Mouse (Mus musculus): ENCODE data around the gene 1700029P11Rik. TPM values are rescaled to one million over a fixed set of nuclear protein-coding genes. Genes with fewer than 3 reads are reported as not detected.
A peak's percentile ranks its signal among the peaks of the same experiment; 100 is the strongest.
"Not testable (repeated sequence)": the region's sequence is repeated elsewhere in the genome, so short reads cannot be mapped to it uniquely, and the experiment has no call there.

1700029P11Rik gene
- total RNA-seq, 4 experiments from 2014 or later: not detected

DNA sequence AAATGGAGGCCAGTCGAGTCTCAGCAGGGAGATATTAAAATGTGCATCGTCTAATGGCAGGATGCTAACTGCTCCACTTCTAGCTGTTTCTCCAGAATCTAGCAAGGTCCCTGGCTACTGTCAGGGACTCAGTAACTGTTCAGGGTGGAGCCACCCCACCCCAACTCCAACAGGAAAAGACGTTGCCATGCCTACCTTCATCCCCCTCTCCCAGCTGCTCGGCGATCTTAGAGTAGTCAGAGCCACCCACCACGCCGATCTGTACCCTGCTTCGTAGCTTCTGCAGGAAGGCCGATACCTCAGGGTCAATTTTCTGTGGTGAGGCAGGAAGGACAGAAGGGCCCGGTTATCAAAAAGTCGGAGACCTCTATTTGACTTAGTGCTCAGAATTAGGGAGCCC is 22.7 kb upstream of the 1700029P11Rik start:
- DNase-seq (ENCODE audit: low spot score): no peak

DNA sequence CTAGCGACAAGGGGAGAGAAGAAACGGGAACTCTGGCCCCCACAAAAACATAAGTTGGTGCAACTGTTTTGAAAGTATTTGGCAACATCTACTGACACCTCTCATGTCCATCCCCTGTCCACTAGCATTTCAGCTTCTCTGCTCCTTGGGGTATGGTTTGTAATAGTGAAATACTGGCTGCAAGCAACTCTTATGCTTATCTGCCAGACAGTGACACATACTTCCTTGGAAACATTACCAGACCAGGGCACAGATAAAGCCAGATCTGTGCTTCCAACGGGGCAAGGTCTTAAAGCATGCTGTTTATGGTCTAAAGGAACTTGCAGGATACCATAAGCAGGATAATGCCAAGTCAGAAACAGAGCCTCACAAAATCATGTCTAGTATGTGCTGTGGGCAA is 21.4 kb upstream of the 1700029P11Rik start:
- DNase-seq (ENCODE audit: low spot score): no peak

DNA sequence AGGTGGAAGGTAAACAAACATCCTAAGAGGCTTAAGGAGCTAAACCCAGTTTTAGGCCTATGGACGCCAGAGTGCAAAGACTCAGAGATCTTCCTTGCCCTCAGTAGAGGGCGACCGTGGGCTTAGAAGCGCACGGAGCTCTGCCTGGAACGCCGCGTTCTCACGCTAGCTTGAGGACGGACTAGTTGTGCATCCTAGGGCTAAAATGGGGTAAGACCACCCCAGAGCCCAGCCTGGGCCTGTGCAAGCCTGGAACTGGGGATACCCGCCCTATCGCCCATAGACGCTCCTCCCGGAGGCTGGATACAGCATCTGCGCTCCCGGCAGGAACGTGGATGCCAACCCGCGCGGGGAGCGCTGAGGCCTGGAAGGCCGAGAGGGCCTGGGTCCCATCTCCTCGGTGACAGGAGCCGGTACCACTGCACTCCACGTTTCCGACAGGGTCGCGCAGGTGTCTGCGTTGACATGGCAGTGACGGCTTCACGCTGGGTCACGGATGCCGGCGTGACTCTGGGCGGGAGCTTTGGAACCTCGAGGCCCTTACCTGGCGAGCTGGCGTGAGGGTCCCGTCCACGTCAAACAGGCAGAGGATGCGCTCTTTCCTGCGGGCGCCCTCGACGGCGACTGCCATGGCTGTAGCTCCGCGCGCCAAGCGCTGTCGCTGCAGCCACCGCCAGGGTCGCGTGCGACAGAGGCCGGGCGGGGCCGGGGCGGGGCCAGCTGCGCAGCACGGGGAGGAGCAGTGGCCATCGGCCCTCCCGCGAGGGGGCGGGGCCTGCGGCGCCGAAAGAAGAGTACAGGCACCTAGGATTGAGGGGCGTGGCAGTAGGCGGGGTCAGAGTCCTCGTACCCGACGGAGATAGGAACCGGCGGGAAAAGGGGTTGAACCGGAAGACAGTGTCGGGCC is 19.9 kb upstream of the 1700029P11Rik start, which contains the start of gene Pmm1:
Gene Pmm1 (minus strand): TSS at position 760 of the 907 bp plus-strand sequence.
- DNase-seq (ENCODE audit: low spot score): peak; percentile 97

DNA sequence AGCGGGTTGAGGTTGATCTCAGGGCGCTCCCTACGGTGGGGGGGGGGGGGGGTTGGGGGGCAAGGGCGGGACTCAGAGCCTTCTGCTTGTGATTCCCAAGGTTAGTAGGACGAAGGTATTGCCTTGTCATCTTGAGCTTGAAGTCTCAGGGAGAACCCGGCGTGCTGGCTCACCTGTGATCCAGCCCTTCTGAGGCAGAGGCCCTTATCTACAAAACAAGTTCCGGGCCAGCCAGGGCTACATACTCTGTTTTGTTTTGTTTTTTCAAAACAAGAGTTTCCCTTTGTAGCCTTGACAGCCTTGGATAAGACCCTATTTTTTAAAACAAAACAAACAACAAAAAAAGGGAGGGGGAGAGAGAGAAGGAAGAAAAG is 19.3 kb upstream of the 1700029P11Rik start:
- DNase-seq (ENCODE audit: low spot score): no peak

DNA sequence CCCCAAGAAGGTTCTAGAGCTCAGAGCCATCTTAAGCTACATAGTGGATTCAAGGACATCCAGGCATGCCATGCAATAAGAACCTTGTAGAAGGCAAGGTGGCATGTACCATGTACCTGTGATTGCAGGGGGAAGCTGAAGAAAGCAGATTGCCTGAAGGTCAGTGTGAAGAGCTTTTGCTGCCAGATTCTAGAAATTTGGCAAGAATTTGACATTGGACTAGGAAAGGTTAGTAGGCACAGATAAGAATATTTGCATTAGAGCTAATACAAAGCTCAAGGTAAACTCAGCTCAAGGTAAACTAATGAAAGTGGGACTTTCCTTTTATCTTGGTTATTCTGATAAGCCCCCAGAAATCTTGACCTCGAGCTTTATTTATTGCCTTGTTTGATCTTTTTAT is 16.1 kb upstream of the 1700029P11Rik start:
- no peak for DNase-seq (ENCODE audit: low spot score)

DNA sequence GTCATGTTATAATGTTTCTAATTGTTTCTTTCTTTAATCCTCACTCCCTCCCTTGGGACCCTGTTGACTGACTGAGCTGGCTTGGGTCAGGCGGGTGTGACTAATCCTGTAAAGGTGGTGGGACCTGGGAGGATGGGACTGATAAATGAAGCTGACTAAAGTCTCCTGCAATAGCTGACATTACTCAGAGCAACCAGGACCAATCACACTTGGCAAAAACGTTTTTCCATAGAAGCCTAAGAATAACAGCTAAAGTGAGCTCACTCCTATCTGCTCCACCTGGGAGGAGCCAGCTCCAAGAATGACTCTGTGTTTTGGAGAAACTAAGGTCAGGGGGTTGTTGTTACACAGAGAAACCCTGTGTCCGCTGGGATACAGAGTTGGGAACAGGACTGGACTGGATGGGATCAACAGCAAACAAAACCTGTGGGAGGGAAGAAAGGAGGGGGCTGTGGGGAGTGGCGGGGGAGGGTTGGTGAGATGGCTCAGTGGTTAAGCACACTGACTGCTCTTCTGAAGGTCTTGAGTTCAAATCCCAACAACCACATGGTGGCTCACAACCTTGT is 15.3 kb upstream of the 1700029P11Rik start:
- DNase-seq (ENCODE audit: low spot score): no peak

DNA sequence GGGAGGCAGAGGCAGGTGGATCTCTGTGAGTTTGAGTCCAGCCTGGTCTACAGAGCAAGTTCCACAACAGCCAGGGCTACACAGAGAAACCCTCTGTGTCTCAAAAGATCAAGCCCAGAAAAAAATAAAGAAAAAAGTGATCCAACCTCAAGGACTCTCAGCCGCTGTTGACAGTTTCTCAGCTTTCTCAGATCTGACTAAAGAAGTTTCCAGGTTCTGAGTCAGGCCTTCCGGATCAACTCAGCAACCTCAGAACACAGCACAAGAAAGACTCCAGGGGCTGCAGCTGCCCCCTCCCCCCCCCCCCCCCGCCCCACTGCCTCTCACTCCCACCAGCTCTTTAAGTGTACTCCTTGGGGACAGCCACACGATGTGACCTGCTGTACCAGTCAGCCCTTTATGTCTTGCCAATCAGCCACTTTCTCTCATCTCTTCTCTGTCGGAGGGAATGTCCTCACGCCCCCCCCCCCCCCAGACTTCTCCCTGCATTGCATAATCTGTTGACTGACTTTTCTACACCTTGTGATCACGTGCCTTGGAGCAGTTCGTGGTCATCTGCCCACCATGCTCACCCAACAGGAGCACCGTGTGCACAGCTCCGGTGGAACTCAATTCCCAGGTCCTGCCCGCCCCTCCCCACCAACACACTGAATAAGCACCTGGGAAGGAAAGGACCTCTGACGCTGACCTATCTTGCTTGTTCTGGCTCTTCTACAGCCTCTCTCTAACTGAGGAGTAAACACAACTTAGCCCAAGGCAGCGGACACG is 14.1 kb upstream of the 1700029P11Rik start:
- DNase-seq (ENCODE audit: low spot score): no peak

DNA sequence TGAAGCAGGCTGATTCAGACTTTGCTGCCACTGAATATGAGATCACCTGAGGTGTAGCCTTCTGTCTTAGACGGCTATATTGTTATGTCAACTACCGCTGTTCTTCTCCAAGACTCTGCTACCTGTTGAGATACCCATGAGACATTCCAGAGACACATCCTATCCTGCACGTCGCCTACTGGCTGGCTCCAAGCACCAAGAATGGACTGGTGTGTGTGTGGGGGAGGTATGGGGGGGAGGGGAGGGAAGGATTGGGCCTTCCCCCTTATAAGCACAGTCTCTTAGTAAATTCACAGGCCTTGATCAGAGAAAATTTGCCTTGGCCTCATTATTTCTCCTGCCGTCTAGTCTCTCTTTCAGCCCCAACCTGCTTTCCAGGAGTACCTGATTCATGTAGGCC is 12.5 kb upstream of the 1700029P11Rik start:
- DNase-seq (ENCODE audit: low spot score): no peak

DNA sequence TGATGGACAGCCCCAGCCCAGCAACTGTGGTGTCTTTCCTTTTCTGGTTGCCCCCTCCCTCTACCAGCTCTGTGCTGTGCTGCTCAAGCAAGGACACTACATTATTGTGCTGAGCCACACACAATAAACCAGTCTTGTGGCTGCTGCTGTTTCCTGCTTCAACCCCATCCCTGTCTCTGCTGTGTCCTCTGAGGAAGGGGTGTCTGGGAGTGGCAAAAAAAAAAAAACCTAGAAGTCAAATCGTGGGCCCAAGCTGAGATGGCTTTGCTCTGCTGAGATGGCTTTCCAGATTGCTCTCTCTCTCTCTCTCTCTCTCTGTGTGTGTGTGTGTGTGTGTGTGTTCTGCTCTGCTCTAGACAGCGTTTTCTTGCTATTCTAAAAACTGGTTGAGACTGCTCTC is 11.9 kb upstream of the 1700029P11Rik start:
- DNase-seq (ENCODE audit: low spot score): no peak

DNA sequence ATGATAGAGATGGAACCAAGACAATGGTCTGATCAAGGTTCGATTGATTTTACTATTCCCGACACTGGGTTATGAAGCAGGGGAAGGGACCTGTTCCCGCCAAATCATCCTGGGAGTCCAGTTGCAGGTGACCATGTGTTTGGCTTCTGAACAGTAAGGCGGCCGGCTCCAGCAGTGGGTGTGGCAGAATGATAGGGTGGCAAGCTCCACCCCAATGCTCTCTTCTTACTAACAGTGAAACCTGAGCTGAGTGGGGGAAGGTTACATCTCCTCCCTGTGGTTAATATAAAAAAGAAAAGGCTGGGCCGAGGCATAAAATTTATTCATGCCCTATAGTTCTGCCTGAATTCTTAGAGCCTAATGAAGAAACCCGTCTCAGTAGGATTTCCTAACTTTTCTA is 11.2 kb upstream of the 1700029P11Rik start:
- no peak for DNase-seq (ENCODE audit: low spot score)

DNA sequence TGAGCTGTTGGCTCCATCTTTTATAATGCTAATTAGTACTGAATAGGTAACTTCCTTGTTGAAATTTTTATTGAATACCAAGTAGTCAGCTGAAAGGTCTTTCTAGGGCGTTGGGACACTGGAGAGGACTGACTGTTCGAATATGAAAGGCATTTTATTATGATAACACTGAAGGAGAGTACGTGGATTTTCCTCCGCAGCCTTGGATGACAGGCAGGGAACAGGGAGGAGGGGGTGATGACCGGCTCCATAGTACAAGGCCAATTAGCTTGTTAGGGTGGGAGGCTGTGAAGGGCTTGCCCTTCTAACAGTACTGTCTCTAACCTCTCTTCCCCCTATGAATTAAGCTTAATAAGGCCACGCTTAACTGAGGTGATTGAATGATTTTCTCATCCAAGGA is 10.7 kb upstream of the 1700029P11Rik start:
- DNase-seq (ENCODE audit: low spot score): not testable (repeated sequence)

DNA sequence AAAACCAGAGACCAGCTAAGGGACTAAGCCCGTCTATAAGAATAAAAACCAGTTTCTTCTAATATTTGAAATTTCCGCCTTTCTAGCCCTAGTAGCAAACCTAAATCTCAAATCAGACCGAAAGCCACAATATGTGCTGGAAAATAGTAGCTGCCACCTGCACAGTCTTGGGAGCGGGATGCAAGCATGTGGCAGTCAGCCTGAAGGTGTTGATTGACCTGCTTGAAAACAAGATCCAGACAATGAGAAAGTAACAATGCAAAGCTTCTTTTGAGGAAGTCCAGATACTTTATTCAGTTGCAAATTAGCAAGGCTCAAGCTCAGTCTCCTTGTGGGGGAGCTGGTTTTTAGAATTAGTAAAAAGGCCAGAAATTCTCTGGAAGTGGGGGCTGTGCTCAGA is 9.8 kb upstream of the 1700029P11Rik start:
- DNase-seq (ENCODE audit: low spot score): not testable (repeated sequence)

DNA sequence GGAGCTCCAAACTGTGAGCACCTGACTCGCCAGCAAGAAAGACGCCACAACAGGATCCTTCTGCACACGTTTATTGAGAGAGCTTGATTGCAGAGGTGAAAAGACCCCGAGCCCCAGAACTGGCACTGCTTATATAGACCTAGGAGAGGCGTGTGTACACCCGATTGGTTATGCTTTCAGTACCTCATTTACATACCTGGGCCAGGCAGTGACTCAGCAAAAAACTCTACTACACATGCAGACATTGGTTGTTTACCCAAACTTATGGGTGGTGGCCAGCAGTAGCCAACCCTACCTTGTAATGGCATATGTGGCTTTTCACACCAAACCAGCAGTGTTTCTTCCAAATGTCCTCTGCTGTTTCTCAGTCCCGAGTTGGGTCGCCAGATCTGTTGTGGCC is 5.2 kb upstream of the 1700029P11Rik start:
- DNase-seq (ENCODE audit: low spot score): not testable (repeated sequence)

DNA sequence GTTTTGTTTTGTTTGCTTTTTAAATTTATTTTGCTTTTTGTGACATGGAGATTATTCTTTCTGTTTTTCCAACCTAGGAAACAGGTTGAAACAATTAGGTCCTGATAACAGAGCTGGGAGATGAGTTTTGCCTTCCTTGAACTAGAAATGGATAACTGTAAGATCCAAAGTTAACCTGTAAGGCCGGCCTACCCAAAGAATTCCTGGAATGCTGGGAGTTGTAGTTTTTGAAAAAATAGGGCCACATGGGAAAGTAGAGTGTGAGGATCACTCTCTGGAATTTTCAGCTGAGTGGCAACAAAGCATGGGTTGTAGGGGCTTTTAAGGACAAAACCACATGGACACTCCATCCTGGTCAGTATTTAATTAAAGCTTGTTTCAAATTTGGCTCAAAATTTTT is 1.8 kb downstream of the 1700029P11Rik start:
- no peak for DNase-seq (ENCODE audit: low spot score)

DNA sequence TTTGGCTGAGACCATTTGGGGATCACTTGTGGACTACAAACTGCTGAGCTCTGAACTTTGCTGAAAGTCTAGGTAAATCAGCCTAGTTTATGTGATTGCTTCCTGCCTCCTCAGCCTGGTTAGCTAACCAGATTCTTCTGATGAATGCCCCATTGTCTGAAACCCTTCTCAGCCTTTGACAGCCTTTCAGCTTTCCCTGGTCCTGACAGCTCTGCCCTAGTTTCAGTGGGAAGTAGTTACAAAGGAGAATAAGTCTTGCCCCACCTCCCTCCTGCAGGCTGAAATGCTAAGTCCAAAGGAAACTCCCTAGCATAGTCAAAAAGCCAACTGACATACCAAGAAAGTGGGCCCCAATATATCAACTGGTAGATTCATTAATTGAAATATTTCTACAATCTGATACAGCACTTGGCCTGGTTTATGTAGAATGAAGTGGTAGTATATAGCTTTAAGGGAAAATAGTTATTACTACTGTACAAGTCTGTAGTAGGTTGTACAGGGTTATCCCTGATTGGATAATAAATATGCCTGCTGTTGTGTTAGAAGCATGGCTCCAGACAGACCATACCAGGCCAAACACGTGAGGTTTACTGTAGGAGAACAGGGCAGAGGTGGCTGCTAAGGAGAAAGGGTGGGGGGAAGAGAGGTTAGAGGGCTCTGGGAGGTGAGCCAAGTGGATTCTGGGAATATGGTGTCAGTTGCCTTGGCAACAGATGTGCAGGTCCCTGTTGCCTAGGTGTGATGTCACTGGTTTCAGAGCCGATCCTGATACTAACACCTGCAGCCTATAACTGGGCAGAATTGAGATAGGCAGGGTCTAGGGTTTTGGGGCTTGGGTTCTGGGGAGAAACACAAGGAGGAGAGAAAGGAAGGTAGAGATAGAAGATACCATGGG is 5.2 kb downstream of the 1700029P11Rik start:
- DNase-seq (ENCODE audit: low spot score): no peak

DNA sequence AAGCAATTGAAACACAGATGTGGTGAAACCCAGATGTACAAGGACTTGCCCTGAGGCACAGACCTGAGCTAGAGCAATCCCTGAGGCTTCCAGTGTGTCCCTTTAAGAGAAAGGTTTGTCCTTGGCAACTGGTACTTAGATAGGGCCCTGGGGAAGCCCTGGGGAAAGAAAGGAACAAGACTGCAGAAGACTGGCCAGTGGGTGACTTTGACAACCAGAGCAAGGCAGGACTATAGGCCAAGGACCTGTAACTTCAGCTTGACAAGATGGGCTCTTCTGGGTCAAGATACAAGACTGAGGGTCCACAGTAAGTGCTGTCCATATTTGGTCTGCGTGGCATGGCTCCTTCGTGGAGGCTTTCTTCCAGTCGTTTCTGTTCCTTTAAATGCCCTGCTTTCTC is 7.3 kb downstream of the 1700029P11Rik start, which contains the start of gene Xrcc6:
Gene Xrcc6 (plus strand): TSS at position 190 of the 400 bp plus-strand sequence.
- no peak for DNase-seq (ENCODE audit: low spot score)

DNA sequence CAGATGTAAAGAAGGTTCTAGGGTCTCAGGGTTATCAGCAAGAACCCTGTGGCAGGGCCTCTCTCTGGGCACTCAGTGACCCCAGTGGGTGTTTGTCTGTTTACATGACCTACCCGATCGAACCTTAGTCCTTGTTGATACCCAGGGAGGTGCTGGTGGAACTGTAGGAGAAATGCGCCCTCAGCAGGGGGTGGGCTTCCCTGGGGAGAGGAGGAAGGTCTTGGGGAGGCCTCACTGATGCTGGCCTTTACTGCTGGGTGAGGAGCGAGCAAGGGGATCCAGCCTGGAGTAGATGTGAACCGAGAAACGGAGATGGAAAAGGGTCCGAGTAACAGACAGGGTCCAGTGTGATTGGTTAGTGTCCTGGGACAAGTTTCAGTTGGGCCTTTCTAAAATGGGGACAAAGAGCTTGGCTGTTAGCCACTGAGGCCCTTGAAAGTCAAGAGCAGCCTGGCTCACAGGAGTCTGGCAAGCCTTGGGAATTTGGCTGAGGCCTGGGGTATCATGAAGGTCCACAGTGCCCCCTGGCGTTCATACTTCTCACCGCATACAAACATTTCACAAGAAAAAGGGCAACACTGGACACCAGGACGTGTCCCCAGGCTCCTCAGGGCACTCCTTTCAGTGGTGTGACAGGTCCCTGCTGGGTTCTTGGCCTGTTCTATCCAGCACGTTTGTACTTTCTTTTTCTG is 9.2 kb downstream of the 1700029P11Rik start:
- peak; percentile 90 for DNase-seq (ENCODE audit: low spot score)

DNA sequence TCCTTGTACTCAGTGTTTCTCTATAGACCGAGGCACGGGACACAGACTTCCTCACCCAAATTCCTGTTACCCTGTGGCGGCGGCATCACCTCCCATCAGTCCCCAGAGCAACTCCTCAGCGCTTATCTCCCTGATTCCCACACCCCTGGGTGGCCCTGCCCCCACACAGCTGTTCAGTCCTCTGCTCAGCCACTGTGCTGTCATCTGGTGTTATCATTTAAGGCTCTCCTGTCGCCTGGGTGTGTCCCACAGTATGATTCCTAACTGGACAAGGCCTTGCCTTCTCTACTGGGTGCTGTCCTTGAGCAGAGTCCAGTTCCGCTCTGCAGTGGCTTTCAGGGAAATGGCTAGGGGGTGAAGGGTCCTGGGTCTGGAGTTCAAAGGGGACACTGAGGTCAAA is 10.2 kb downstream of the 1700029P11Rik start:
- DNase-seq (ENCODE audit: low spot score): peak; percentile 13

DNA sequence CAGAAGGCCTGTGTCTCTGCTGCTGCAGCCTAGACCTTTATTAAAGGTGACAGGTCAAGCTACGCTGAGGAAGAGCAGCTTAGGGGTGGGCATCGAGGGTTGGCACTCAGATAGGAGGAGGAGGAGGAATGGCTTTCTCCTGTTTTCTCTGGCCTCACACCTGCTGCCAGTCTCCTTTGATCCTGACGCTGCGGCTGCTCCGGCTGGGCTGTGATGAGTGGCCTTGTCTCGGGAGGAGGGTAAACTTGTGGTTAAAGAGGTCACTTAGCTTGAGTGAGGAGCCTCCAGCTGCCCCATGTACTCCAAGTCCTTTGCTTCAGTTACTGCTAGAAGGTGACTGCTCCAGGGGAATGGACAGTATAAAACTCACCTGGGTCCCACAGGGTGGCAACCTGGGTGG is 13.7 kb downstream of the 1700029P11Rik start:
- no peak for DNase-seq (ENCODE audit: low spot score)

DNA sequence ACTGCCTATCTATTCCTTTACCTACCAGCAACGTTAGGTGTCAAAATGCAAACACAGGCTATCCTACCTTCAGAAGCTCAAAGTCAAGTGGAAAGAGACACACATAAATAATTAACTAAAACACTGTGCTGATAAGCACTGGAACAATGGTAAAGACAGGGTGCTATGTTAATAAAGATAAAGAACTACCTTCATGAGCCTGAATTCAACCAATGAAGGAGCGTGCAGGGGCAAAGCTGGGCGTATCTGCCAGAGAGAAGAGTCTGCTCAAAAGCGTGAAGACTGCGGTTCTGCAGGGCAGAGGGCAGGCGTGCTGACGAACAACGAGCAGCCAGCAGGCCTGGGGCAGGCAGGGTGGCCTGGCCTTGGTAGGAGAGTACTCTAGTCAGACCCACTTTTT is 23.9 kb downstream of the 1700029P11Rik start:
- DNase-seq (ENCODE audit: low spot score): no peak

DNA sequence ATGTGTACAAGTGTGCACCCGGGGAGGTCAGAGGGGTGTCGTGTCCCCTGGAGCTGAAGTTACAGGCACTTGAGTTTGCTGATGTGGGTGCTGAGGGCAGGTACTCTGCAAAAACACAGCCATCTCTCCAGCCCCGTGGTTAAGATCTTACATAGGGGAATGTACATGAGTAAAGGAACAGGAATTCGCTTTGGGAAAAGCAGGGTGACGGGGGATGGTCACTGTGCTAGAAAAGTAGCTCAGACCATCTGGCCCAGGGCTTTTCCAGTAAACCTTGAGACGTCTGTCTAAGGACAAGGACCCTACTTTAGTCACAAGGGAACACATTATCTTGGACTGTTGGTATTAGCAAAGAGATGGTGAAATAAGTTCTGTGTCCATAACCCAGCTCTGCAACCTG is 31.6 kb downstream of the 1700029P11Rik start:
- DNase-seq (ENCODE audit: low spot score): no peak

Data from heart, adult 8-10 months (tissue).